In genomic region chr8:47662716-47663115, GRCm38 (mm10) we compare ENCODE assay signal across 14 mouse cellular contexts.
"Had no signal": no experiment of that assay in that cellular context is flagged by ENCODE, and none has a peak within 500 bp of the region (broad histone marks: within the 10 kb centered on the region; RNA-seq: fewer than 3 reads in every experiment).

No protein-coding gene starts in this region.

- H3K9me3 ChIP-seq: intestine, embryonic 15.5 days; kidney, embryonic 15.5 days; limb, embryonic 12.5 days; liver, embryonic 13.5 days; megakaryocyte, embryonic 14.5 days; midbrain, embryonic 15.5 days; neural tube, embryonic 12.5 days had no signal

- H3K36me3 ChIP-seq: intestine, embryonic 15.5 days; midbrain, embryonic 15.5 days; neural tube, embryonic 12.5 days had no signal

- H3K9ac ChIP-seq: intestine, embryonic 15.5 days; kidney, embryonic 15.5 days; limb, embryonic 12.5 days; liver, embryonic 13.5 days; liver, postnatal 0 days; midbrain, embryonic 15.5 days; neural tube, embryonic 12.5 days had no signal

- H3K27me3 ChIP-seq: intestine, embryonic 15.5 days; kidney, embryonic 15.5 days; limb, embryonic 12.5 days; liver, embryonic 13.5 days; megakaryocyte, embryonic 14.5 days; midbrain, embryonic 15.5 days; neural tube, embryonic 12.5 days had no signal

- H3K4me1 ChIP-seq: intestine, embryonic 15.5 days; kidney, embryonic 15.5 days; limb, embryonic 12.5 days; midbrain, embryonic 15.5 days; neural tube, embryonic 12.5 days had no signal

- H3K4me2 ChIP-seq: intestine, embryonic 15.5 days; kidney, embryonic 15.5 days; limb, embryonic 12.5 days; liver, embryonic 13.5 days; midbrain, embryonic 11.5 days; midbrain, embryonic 15.5 days; neural tube, embryonic 12.5 days had no signal

- H3K27ac ChIP-seq: intestine, embryonic 15.5 days; kidney, embryonic 15.5 days; layer of hippocampus, adult 2 months; limb, embryonic 12.5 days; liver, embryonic 13.5 days; macrophage; midbrain, embryonic 15.5 days; neural tube, embryonic 12.5 days had no signal

- H3K4me3 ChIP-seq: intestine, embryonic 15.5 days; kidney, embryonic 15.5 days; layer of hippocampus, adult 2 months; limb, embryonic 12.5 days; liver, embryonic 13.5 days; megakaryocyte, embryonic 14.5 days; midbrain, embryonic 15.5 days; neural tube, embryonic 12.5 days had no signal

- DNase-seq: liver; liver, embryonic 13.5 days; liver, postnatal 0 days; thymus, adult 2 months; thymus, postnatal 25 days had no signal

- ATAC-seq: intestine, embryonic 15.5 days; liver, postnatal 0 days; midbrain, embryonic 15.5 days had no signal
